Mouse (Mus musculus): ENCODE data around the gene Ccr1l1. TPM values are rescaled to one million over a fixed set of nuclear protein-coding genes. Genes with fewer than 3 reads are reported as not detected.

The Ccr1l1 gene
- total and polyA plus RNA-seq, 2 experiments from 2014 or later: not detected

DNA sequence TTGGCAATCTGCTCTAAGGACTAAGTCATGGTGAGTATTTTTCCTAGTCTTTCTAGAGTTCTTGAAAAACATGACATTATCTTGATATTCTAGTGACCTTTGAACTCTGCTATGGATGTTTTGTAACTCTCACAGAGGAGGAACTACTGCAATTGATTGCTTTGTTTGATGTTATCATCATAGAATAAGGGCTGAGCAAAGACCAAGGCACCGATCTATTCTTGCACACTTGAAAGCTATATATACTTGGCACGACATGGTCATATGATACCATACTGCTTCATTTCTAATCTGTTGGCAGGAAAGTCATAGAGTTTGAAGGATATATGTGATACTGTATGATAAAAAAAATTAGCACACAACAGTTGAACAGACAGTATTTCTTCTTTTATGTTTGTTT is 21.6 kb upstream of the Ccr1l1 start:
- Histone ChIP-seq H3K4me2 (ENCODE audit: low read depth, low read length) (no peak overlapping the region), H3K27ac (no peak overlapping the region), H3K9ac (replicated peaks; ENCODE audit: low read length) (no peak overlapping the region), H3K9me3 (ENCODE audit: low read length) (no peaks in the 10 kb centered on the region), H3K4me3 (ENCODE audit: low read length) (no peak overlapping the region), H3K4me1 (ENCODE audit: insufficient read depth, low read length) (no peaks in the 10 kb centered on the region), H3K36me3 (ENCODE audit: insufficient read depth, low read length) (no peaks in the 10 kb centered on the region), H3K27me3 (ENCODE audit: insufficient read depth, low read length) (no peaks in the 10 kb centered on the region)
- WGBS: 92% methylated on average over 2 of the region's 2 CpGs
- ATAC-seq (no peak), DNase-seq (ENCODE audit: low spot score) (no peak)
- no peak for TF ChIP-seq CTCF (IDR thresholded peaks at IDR 0.05; ENCODE audit: low read depth)

DNA sequence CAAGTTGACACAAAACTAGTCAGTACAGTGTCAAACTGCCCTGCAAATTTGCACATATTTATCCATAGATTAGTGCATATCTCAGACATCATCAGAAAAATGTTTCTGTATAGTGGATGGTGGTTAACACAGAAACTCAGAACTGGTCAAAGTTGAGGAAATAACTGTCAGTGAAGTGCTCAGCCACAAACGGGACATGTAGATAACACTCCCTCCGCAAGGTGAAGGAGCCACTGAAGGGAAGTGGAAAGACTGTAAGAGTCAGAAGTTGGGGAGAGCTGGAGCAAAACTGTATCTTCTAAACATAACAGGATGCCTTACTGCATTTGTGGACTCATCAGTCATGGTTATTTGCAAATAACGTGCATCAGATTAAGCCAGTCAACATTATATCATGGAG is 19.5 kb upstream of the Ccr1l1 start:
- DNase-seq (ENCODE audit: low spot score): no peak
- H3K9ac ChIP-seq (replicated peaks; ENCODE audit: low read length): no peak overlapping the region
- WGBS: 75% methylated on average over 3 of the region's 3 CpGs
- ATAC-seq: no peak
- H3K27ac ChIP-seq: no peak overlapping the region
- no peaks in the 10 kb centered on the region for H3K4me1 ChIP-seq (ENCODE audit: insufficient read depth, low read length)
- H3K4me3 ChIP-seq (ENCODE audit: low read length): no peak overlapping the region
- no peaks in the 10 kb centered on the region for H3K36me3 ChIP-seq (ENCODE audit: insufficient read depth, low read length)
- H3K27me3 ChIP-seq (ENCODE audit: insufficient read depth, low read length): no peaks in the 10 kb centered on the region
- no peaks in the 10 kb centered on the region for H3K9me3 ChIP-seq (ENCODE audit: low read length)
- no peak overlapping the region for H3K4me2 ChIP-seq (ENCODE audit: low read depth, low read length)
- no peak for TF ChIP-seq CTCF (IDR thresholded peaks at IDR 0.05; ENCODE audit: low read depth)

DNA sequence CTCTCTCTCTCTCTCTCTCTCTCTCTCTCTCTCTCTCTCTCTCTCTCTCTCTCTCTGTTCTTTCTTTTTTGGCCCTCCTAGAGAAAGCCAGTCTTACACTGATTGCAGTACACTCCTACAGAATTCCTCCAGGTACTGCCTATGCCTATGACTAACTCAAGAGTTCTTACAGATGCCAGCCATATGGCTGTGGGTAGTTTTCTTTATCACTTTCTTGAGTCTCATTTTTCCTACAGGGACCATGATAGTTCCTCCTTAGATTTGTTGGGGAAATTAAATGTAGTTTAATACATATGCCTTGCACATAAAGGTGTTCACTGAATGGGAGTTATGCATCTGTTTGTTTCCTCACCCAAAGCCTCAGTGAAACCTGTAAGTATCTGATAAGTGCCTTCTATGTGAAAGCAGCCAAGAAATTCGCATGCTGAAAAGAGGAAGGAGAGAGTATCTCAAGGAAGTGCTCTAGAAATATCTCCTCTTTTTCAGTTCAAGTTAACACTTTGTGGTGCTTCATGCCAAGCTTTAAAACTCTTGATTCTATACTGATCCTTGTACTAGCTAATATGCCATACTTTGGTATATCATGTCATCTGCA is 13.2 kb upstream of the Ccr1l1 start:
- H3K4me1 ChIP-seq (ENCODE audit: insufficient read depth, low read length): no peaks in the 10 kb centered on the region
- no peak overlapping the region for H3K4me3 ChIP-seq (ENCODE audit: low read length)
- H3K4me2 ChIP-seq (ENCODE audit: low read depth, low read length): no peak overlapping the region
- H3K27me3 ChIP-seq (ENCODE audit: insufficient read depth, low read length): no peaks in the 10 kb centered on the region
- H3K9ac ChIP-seq (replicated peaks; ENCODE audit: low read length): no peak overlapping the region
- DNase-seq (ENCODE audit: low spot score) (no peak), ATAC-seq (no peak)
- 80% methylated on average over 1 of the region's 1 CpGs for WGBS
- no peak overlapping the region for H3K27ac ChIP-seq
- no peaks in the 10 kb centered on the region for H3K9me3 ChIP-seq (ENCODE audit: low read length)
- no peaks in the 10 kb centered on the region for H3K36me3 ChIP-seq (ENCODE audit: insufficient read depth, low read length)
- no peak for TF ChIP-seq CTCF (IDR thresholded peaks at IDR 0.05; ENCODE audit: low read depth)

DNA sequence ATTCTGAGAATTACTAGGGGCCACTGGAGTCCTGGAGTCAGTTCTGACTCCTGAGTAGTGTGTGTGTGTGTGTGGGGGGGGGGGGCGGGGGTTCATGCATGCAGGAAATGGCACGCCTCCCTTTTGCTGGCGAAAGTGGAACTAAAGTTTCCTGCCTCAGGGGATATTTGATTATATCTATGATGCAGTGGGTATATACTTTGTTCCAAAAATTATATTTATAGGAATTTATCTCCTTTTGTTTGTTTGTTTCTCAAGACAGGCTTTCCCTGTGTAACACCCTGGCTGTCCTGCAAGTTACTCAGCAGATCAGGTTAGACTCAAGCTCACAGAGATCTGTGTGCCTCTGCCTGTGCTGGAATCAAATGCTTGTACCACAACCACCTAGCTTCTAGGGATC is 11.5 kb upstream of the Ccr1l1 start:
- DNase-seq (ENCODE audit: low spot score) (no peak), ATAC-seq (no peak)
- no peaks in the 10 kb centered on the region for H3K9me3 ChIP-seq (ENCODE audit: low read length)
- H3K36me3 ChIP-seq (ENCODE audit: insufficient read depth, low read length): no peaks in the 10 kb centered on the region
- H3K4me2 ChIP-seq (ENCODE audit: low read depth, low read length): no peak overlapping the region
- H3K4me3 ChIP-seq (ENCODE audit: low read length): no peak overlapping the region
- no peaks in the 10 kb centered on the region for H3K27me3 ChIP-seq (ENCODE audit: insufficient read depth, low read length)
- 77% methylated on average over 3 of the region's 3 CpGs for WGBS
- H3K4me1 ChIP-seq (ENCODE audit: insufficient read depth, low read length): no peaks in the 10 kb centered on the region
- H3K9ac ChIP-seq (replicated peaks; ENCODE audit: low read length): no peak overlapping the region
- no peak for TF ChIP-seq CTCF (IDR thresholded peaks at IDR 0.05; ENCODE audit: low read depth)
- no peak overlapping the region for H3K27ac ChIP-seq

DNA sequence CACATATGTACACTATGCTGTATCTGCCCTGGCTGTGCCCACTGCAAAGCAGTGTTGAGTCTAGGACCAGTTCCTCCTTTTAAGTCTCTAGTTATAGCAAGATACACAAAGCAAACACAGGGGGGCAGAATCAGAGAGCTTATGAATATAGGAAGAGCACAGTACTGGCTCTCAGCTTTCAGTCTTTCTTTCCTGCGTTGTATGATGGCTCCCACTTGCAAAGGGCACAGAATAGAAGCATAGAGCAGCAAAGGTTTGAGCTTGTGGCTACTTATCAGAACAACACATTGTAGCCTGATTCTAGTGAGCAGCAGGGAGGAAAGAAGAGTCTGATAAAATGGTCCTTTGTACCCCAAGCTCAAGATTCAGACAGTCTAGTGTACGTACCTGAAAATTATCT is 8.0 kb upstream of the Ccr1l1 start:
- Histone ChIP-seq H3K4me2 (ENCODE audit: low read depth, low read length) (no peak overlapping the region), H3K4me3 (ENCODE audit: low read length) (no peak overlapping the region), H3K36me3 (ENCODE audit: insufficient read depth, low read length) (no peaks in the 10 kb centered on the region), H3K4me1 (ENCODE audit: insufficient read depth, low read length) (no peaks in the 10 kb centered on the region), H3K9ac (replicated peaks; ENCODE audit: low read length) (no peak overlapping the region), H3K27ac (no peak overlapping the region), H3K27me3 (ENCODE audit: insufficient read depth, low read length) (no peaks in the 10 kb centered on the region), H3K9me3 (ENCODE audit: low read length) (no peaks in the 10 kb centered on the region)
- ATAC-seq: no peak
- peak; percentile 3 for DNase-seq (ENCODE audit: low spot score)
- no peak for TF ChIP-seq CTCF (IDR thresholded peaks at IDR 0.05; ENCODE audit: low read depth)
- 87% methylated on average over 2 of the region's 2 CpGs for WGBS

DNA sequence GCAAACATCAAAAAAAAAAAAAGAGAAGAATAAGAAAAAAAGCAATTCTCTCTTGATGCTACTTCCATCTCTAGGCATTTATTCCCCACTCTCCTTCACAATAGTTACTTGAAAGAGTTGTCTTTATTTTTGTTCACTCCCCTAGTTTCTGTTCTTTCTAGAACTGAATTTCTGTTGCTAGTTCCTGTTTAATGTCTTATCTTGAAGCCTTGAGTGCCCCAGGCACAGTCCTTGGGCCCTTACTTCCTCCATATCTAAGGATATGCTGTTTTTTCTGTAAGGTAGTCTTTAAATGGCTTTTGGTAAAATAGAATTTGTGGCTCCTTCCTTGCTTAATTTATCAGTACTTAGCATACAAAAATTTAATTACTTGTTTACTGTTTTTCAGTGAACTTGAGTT is 6.7 kb upstream of the Ccr1l1 start:
- Histone ChIP-seq H3K36me3 (ENCODE audit: insufficient read depth, low read length) (no peaks in the 10 kb centered on the region), H3K27me3 (ENCODE audit: insufficient read depth, low read length) (no peaks in the 10 kb centered on the region), H3K27ac (no peak overlapping the region), H3K4me3 (ENCODE audit: low read length) (no peak overlapping the region), H3K4me1 (ENCODE audit: insufficient read depth, low read length) (no peaks in the 10 kb centered on the region), H3K9ac (replicated peaks; ENCODE audit: low read length) (no peak overlapping the region), H3K9me3 (ENCODE audit: low read length) (no peaks in the 10 kb centered on the region), H3K4me2 (ENCODE audit: low read depth, low read length) (no peak overlapping the region)
- ATAC-seq (no peak), DNase-seq (ENCODE audit: low spot score) (no peak)
- TF ChIP-seq CTCF (IDR thresholded peaks at IDR 0.05; ENCODE audit: low read depth): no peak

DNA sequence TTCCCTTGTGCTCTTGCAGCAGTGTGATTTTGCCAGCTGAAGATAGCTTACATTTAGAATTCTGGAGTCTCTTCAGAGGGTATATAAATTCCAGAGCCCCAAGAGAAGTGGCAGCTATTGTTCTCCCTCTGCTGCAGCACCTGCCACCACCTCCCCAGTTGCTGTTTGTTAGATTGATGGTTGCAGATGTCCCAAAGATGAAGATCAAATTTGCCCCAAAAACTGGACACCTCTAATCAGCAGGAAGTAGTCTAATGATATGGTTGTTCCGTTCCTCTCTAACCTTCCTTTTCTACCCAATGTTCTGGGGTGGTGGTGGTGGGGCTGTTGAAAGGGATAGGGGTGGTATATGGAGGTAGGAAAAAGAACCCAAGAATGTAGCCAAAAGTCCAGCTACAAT is 4.5 kb upstream of the Ccr1l1 start:
- no peak overlapping the region for H3K9ac ChIP-seq (replicated peaks; ENCODE audit: low read length)

More for the DNA sequence above, 4.5 kb upstream of the Ccr1l1 start:
- Histone ChIP-seq H3K4me3 (ENCODE audit: low read length) (no peak overlapping the region), H3K4me1 (ENCODE audit: insufficient read depth, low read length) (no peaks in the 10 kb centered on the region), H3K27ac (no peak overlapping the region), H3K36me3 (ENCODE audit: insufficient read depth, low read length) (no peaks in the 10 kb centered on the region), H3K9me3 (ENCODE audit: low read length) (no peaks in the 10 kb centered on the region), H3K4me2 (ENCODE audit: low read depth, low read length) (no peak overlapping the region), H3K27me3 (ENCODE audit: insufficient read depth, low read length) (no peaks in the 10 kb centered on the region)
- ATAC-seq (no peak), DNase-seq (ENCODE audit: low spot score) (no peak)
- TF ChIP-seq CTCF (IDR thresholded peaks at IDR 0.05; ENCODE audit: low read depth): no peak
- 87% methylated on average over 1 of the region's 1 CpGs for WGBS

All from hindbrain, postnatal 0 days (tissue).